Mouse (Mus musculus): Measurements from ENCODE around the gene Taok2. TPM values are rescaled to one million over a fixed set of nuclear protein-coding genes. Genes with fewer than 3 reads are reported as not detected.
A peak's percentile ranks its signal among the peaks of the same experiment; 100 is the strongest.

Taok2 gene
- polyA plus RNA-seq, 1 experiment = 97.0 TPM

DNA sequence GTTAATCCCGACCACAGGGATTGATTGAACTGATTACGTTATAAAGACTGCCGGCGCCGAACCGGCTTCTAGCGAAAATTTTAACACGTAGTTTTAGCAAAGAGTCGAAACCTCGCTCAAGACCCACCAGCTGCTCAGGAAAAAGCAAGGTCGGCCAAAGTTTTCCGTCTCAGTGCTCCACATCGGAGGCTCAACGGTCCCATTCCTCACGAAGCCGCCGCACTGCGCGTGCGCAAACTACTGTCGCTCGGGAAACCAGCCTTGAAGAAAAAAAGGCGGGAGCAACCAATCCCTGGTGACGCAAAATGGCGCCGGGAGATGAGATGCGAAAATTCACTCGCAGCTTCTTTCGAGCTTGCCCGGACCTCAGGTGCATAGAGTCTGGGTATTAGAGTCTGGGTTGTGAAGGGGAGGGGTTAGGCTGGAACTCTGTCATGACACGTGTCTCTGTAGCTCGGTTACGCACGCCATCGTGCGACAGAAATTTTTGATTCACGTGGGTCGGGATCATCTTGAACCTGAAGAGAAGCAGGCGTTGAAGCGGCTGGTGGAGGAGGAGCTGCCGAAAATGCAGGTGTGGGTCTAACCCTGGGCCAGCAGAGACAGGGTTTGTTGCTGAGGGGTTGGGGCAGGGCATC, 22.2 kb downstream of the Taok2 start, which contains the start of gene Ino80e:
Gene Ino80e, minus strand, starts transcription at position 231 of the 638 bp plus-strand sequence.
- H3K27ac ChIP-seq (ENCODE audit: insufficient read depth, low read length) = peak within 1 kb of the TSS; percentile 71
- no peak for TF ChIP-seq POLR2A (IDR thresholded peaks at IDR 0.05; ENCODE audit: low read depth, low read length)
- no peak for TF ChIP-seq CTCF (IDR thresholded peaks at IDR 0.05; ENCODE audit: extremely low read depth, insufficient read depth, insufficient read length, insufficient replicate concordance)
- peak within 1 kb of the TSS; percentile 76 for H3K4me3 ChIP-seq (ENCODE audit: extremely low read depth, insufficient read depth, insufficient read length)
- WGBS = under 1% methylated on average over 41 of the region's 41 CpGs
- peak; percentile 71 to 84 for DNase-seq (ENCODE audit: low read depth in 1 of 2, low spot score in 2 of 2)
- no peaks in the 10 kb centered on the region; the same call in 1 of the 2 replicates for H3K4me1 ChIP-seq (ENCODE audit: control insufficient read depth, insufficient read depth, insufficient read length)
- H3K27me3 ChIP-seq (ENCODE audit: control insufficient read depth, insufficient read depth, low read length) = no peaks in the 10 kb centered on the region
- peaks cover 18% of the 10 kb centered on the region for H3K36me3 ChIP-seq (ENCODE audit: control insufficient read depth, insufficient read depth, low read length)

DNA sequence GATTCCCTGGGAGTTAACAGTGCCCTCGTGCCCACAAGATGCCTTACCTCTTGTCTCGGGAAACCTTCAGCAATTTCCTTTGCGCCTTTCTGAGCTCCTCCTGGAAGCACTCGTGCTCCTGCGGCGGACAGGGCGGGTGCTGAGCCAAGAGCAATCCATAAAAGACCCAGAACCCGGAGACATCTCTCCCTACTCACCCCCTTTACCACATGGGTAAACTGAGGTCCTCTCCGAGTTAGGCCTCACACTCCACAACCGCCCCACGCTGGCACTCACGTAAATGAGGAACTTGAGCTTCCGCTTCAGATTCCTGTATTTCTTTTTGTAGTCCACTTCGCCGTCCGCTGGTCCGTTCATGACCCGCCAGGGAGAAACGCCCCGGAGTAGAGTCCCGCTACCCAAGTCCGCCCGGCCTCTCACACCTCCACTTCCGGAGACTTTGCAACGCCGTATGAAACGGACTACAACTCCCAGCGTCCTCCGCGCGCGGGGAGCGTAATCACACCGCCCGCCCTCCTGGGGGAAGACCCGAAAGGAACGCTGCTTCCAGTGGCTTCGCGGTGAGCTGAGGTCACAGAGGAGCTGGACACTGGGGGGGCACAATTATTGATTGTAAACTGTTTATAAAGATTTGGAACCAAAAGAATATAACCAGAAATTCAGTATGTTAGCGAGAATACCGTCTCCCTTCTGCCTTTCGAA, 22.9 kb downstream of the Taok2 start, which contains the start of gene Hirip3:
Gene Hirip3, plus strand, starts transcription at position 544 of the 702 bp plus-strand sequence.
- peaks cover 14% of the 10 kb centered on the region for H3K36me3 ChIP-seq (ENCODE audit: control insufficient read depth, insufficient read depth, low read length)

DNA sequence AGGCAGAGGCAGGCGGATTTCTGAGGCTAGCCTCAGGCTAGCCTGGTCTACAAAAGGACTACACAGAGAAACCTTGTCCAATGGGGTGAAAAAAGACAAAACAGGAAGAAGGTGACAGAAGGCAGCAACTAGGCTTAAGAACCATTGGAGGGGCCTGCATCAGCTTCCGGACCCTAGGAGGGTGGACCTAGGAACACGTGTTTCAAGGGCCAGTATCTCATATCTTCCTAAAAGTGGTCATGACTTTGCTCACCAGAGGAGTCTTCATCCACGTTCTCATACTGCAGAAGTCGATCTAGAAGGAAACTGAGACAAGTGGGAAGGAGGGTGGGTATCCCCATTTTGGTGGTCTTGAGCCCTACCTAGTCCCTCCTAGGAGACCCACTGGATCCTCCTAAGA, 23.5 kb downstream of the Taok2 start:
- H3K4me1 ChIP-seq (ENCODE audit: control insufficient read depth, insufficient read depth, insufficient read length) = no peaks in the 10 kb centered on the region; the same call in 1 of the 2 replicates
- H3K27ac ChIP-seq (ENCODE audit: insufficient read depth, low read length) = no peak overlapping the region; the same call in 1 of the 2 replicates
- no peaks in the 10 kb centered on the region for H3K27me3 ChIP-seq (ENCODE audit: control insufficient read depth, insufficient read depth, low read length)
- peaks cover 11% of the 10 kb centered on the region for H3K36me3 ChIP-seq (ENCODE audit: control insufficient read depth, insufficient read depth, low read length)
- peak overlapping the region; percentile 76 for H3K4me3 ChIP-seq (ENCODE audit: extremely low read depth, insufficient read depth, insufficient read length)
- 40% methylated on average over 5 of the region's 5 CpGs for WGBS
- TF ChIP-seq POLR2A (IDR thresholded peaks at IDR 0.05; ENCODE audit: low read depth, low read length) (no peak), CTCF (IDR thresholded peaks at IDR 0.05; ENCODE audit: extremely low read depth, insufficient read depth, insufficient read length, insufficient replicate concordance) (no peak)
- DNase-seq (ENCODE audit: low read depth in 1 of 2, low spot score in 2 of 2) = no peak

More for the DNA sequence above, 22.9 kb downstream of the Taok2 start, which contains the start of gene Hirip3:
- DNase-seq (ENCODE audit: low read depth in 1 of 2, low spot score in 2 of 2) = peak; percentile 79 to 95
- Histone ChIP-seq H3K4me3 (ENCODE audit: extremely low read depth, insufficient read depth, insufficient read length) (peak within 1 kb of the TSS; percentile 76), H3K27me3 (ENCODE audit: control insufficient read depth, insufficient read depth, low read length) (no peaks in the 10 kb centered on the region), H3K4me1 (ENCODE audit: control insufficient read depth, insufficient read depth, insufficient read length) (no peaks in the 10 kb centered on the region; the same call in 1 of the 2 replicates), H3K27ac (ENCODE audit: insufficient read depth, low read length) (peak within 1 kb of the TSS; percentile 71)
- WGBS = under 1% methylated on average over 42 of the region's 42 CpGs
- TF ChIP-seq POLR2A (IDR thresholded peaks at IDR 0.05; ENCODE audit: low read depth, low read length) = peak; percentile 60
- no peak for TF ChIP-seq CTCF (IDR thresholded peaks at IDR 0.05; ENCODE audit: extremely low read depth, insufficient read depth, insufficient read length, insufficient replicate concordance)

DNA sequence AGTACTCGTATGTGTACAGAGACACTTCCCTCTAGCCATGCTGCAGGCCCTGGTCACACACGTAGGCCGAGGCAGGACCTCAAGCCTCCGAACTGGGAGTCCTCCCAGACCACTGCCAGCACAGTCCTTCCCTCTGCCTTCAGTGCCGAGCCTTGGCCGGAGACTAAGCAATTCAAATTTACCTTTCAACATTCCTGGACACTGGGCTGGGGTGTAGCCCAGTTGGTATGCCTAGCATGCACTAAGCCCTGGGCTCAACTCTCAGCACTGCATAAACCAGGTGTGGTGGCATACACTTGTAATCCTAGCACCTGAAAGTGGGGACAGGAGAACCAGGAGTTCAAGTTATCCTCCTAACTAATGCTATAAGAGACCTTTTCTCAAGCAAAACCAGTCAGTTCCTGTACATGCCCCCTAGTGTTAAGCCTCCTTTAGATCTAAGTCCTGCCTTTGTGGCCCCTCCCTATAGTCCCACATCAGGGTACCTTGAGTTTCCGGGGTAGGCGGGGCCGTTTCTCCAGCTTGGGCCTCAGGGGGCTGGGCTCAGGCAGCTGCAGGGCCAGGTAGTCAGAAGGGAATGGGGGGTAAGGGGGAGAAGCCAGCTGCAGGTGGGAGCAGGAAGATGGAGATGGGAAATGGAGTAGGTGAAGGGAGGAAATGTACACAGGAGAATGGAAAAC, 27.6 kb downstream of the Taok2 start:
- TF ChIP-seq CTCF (IDR thresholded peaks at IDR 0.05; ENCODE audit: extremely low read depth, insufficient read depth, insufficient read length, insufficient replicate concordance) = no peak
- no peak for TF ChIP-seq POLR2A (IDR thresholded peaks at IDR 0.05; ENCODE audit: low read depth, low read length)
- no peaks in the 10 kb centered on the region; the same call in 1 of the 2 replicates for H3K4me1 ChIP-seq (ENCODE audit: control insufficient read depth, insufficient read depth, insufficient read length)
- no peaks in the 10 kb centered on the region for H3K27me3 ChIP-seq (ENCODE audit: control insufficient read depth, insufficient read depth, low read length)
- H3K27ac ChIP-seq (ENCODE audit: insufficient read depth, low read length) = no peak overlapping the region
- H3K4me3 ChIP-seq (ENCODE audit: extremely low read depth, insufficient read depth, insufficient read length) = no peak overlapping the region
- DNase-seq (ENCODE audit: low read depth in 1 of 2, low spot score in 2 of 2) = no peak
- H3K36me3 ChIP-seq (ENCODE audit: control insufficient read depth, insufficient read depth, low read length) = peaks cover 31% of the 10 kb centered on the region
- 81% methylated on average over 9 of the region's 9 CpGs for WGBS

DNA sequence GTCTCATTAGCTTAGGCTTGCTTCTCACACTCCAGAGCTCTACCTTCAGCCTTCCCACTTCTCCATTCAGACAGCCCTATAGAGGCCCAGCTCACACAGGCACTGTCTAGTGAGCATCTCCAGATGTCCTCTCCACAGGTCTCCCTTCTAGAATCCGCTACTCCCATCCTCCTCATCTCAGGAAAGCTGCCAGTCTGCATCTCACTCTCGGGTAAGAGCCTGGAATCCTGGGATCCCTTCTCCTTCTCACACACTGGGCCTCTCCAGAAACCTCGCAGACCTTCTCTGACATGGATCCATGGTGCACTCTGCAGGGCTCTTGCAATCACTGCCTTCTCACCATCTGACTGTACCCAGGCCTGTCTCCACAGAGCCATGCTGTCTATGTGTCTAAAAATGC, 28.9 kb downstream of the Taok2 start:
- H3K4me1 ChIP-seq (ENCODE audit: control insufficient read depth, insufficient read depth, insufficient read length) = no peaks in the 10 kb centered on the region
- no peak for TF ChIP-seq POLR2A (IDR thresholded peaks at IDR 0.05; ENCODE audit: low read depth, low read length)
- TF ChIP-seq CTCF (IDR thresholded peaks at IDR 0.05; ENCODE audit: extremely low read depth, insufficient read depth, insufficient read length, insufficient replicate concordance) = no peak
- WGBS = 95% methylated on average over 3 of the region's 3 CpGs
- no peak overlapping the region for H3K4me3 ChIP-seq (ENCODE audit: extremely low read depth, insufficient read depth, insufficient read length)
- H3K36me3 ChIP-seq (ENCODE audit: control insufficient read depth, insufficient read depth, low read length) = peaks cover 33% of the 10 kb centered on the region
- no peak overlapping the region for H3K27ac ChIP-seq (ENCODE audit: insufficient read depth, low read length)
- no peak for DNase-seq (ENCODE audit: low read depth in 1 of 2, low spot score in 2 of 2)
- H3K27me3 ChIP-seq (ENCODE audit: control insufficient read depth, insufficient read depth, low read length) = no peaks in the 10 kb centered on the region

DNA sequence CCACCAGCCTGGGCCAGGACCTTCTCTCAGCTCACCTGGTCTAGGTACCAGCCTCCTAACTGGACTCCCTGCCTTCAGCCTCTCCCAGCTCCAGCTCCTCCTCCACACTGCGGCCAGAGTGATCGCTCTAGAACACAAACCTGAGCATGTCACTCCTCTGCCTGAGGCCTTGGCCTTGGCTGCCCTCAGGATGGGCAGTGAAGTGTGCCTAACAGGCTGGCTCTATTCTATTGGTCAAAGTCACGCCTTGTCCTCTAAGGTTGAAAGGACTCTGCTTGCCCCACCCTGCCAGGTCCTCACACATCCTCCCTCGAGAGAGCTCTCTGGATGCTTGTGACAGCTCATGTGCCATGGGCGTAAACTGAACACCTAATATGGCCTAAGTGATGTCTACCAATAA, 31.0 kb downstream of the Taok2 start:
- H3K4me1 ChIP-seq (ENCODE audit: control insufficient read depth, insufficient read depth, insufficient read length) = no peaks in the 10 kb centered on the region
- peaks cover 5% of the 10 kb centered on the region; the same call in 1 of the 2 replicates for H3K27me3 ChIP-seq (ENCODE audit: control insufficient read depth, insufficient read depth, low read length)
- no peak overlapping the region for H3K27ac ChIP-seq (ENCODE audit: insufficient read depth, low read length)
- peaks cover 27% of the 10 kb centered on the region for H3K36me3 ChIP-seq (ENCODE audit: control insufficient read depth, insufficient read depth, low read length)
- WGBS = 85% methylated on average over 5 of the region's 5 CpGs
- no peak for DNase-seq (ENCODE audit: low read depth in 1 of 2, low spot score in 2 of 2)
- TF ChIP-seq POLR2A (IDR thresholded peaks at IDR 0.05; ENCODE audit: low read depth, low read length) = no peak
- TF ChIP-seq CTCF (IDR thresholded peaks at IDR 0.05; ENCODE audit: extremely low read depth, insufficient read depth, insufficient read length, insufficient replicate concordance) = no peak
- no peak overlapping the region for H3K4me3 ChIP-seq (ENCODE audit: extremely low read depth, insufficient read depth, insufficient read length)
